Mouse (Mus musculus): ENCODE data around the gene Slc30a1.

Slc30a1 gene

DNA sequence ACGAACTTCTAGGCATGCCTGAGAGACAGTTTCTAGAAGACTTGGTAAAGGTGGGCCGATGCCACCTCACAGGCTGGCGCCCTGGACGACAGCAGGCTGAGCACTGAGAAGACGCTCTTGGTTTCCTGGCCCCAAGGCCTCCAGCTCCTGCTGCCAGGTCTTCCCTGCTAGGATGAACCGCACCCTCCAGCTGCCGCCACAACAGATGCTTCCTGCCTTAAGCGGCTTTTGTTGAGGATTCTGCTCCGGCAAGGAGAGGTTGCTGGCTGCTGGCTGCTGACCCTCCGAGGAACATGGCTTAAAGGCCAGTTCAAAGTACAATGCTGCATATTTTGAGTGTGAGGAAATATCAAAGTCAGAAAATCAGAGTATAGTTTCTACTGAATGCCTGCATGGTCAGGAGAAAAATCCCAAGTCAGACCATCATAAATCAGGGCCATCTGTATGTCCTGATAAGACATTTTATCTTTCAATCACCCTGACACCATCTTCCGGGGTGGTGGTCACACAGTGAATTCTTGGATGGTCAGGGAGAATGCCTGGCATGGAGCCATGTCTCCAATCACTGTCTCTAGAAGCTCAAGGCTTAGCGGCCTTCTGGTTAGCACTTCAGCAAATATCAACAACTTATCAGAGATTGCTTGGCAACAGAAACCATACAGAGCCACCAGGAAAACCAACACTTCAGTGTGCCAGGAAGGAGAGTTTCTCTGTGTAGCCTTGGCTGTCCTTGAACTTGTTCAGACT is 9.6 kb upstream of the Slc30a1 start:
- no peak for DNase-seq

DNA sequence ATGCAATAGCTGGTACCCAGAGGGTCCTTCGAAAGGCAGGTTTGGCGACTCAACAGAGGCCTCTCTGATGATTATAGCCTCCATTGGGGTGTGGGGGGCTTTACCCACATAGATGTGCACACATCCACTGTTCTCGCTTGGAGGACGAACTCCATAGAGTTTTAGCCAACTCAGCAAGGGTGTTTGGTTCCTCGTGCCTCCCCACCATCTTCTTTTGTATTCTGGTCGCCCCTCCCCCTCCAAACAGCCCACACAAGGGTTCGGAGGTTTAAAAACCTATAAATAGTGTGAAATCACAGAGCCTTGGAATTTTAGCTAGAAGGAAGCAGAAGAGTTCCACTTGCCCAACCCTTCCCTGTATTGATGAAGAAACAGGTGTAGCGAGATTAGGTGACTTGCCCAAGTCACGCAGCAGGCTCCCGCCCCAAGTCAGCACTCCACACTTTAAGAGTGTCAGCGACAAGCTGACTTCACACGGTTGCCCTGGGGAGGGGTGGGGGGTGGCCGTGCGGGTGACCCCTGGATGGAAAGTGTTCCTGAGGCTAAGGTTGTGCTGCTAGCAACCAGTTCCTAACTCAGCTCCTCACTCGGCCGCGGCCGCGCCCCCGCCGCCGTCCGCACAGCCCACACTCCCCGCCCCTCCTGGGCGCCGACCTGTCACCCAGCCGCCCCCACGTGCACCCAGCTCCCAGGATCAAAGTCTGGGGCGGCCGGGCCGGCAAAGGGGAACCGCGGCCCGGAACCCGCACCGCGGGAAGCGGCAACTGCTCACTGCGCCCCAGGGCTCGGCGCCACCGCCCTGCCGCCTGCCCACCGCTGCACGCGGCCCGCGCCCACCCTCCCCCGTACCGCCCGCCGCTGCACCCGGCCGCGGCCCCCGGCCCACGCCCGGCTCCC is 682 bp upstream of the Slc30a1 start:
- peak; percentile 9 for DNase-seq

DNA sequence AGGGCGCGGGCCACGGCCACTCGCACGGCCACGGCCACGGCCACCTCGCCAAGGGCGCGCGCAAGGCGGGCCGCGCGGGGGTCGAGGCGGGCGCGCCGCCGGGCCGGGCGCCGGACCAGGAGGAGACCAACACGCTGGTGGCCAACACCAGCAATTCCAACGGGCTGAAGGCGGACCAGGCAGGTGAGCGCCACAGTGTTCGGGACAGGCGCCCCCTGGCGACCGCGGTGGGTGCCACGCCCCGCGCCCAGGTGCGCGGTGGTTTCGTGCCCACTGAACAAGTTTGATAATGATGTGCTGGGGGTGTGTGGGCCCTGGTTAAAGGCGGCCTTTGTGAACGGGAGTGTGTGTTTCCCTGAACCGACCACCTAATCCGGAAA is 854 bp downstream of the Slc30a1 start:
- peak; percentile 85 for DNase-seq

DNA sequence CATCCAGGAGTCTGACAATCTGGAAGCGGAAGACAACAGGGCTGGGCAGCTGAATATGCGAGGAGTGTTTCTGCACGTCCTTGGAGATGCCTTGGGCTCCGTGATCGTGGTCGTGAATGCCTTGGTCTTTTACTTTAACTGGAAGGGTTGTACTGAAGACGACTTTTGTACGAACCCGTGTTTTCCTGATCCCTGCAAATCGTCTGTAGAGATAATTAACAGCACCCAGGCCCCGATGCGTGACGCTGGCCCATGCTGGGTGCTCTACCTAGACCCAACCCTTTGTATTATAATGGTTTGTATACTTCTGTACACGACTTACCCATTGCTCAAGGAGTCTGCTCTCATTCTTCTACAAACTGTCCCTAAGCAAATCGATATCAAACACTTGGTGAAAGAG is 2.3 kb downstream of the Slc30a1 start:
- no peak for DNase-seq

DNA sequence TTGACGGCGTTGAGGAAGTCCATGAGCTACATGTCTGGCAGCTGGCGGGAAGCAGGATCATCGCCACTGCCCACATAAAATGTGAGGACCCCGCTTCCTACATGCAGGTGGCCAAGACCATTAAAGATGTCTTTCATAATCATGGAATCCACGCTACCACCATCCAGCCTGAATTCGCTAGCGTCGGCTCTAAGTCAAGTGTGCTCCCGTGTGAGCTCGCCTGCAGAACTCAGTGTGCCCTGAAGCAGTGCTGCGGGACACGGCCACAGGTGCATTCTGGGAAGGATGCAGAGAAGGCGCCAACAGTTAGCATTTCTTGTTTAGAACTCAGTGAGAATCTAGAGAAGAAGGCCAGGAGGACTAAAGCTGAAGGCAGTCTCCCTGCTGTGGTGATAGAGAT is 2.7 kb downstream of the Slc30a1 start:
- DNase-seq: no peak

DNA sequence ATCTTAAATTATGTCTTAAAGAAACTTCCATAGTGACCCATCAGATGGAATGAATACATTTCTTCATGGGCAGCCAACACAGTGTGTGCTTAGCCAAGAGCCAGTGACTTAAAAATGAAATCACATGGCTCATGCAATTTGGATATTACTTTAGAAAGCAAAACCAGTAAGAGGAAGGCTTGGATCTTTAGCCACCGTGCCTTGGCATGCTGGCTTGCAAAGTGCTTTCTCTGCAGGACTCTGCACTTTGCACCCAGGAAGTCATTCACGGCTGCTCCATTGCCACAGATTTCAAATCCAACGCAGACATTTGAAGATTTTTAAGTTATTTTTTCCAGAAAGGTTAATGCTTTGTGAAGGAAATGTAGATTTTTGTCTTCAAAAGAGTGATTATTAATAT is 4.1 kb downstream of the Slc30a1 start:
- no peak for DNase-seq

DNA sequence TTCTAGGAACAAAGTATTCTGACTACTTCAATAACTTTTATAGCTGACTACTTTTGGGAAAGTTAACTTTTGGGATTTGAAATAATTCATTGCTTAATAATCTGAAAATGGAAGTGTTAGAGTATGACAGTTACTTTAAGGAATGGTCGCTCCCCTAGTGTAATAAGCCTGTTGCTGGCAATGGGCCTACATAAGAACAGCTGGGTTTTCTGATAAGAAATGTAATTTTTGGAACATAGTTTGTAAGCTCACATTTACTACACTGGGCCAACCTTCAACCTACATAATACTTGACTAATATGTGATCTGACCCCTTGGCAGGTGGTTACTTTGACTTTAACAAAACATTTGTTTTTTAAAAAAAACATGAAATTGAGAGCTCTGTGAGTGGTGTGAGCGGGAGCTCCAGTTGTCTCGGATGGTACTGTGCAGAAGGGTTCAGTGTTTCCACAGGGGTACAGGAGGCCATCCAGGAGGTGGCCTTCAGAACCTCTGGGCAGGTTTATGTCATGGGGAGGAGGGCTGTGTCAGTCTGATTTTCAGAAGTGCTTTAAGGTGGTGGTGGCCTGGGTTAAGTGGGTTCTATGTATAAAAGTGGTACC is 4.6 kb downstream of the Slc30a1 start:
- DNase-seq: no peak

DNA sequence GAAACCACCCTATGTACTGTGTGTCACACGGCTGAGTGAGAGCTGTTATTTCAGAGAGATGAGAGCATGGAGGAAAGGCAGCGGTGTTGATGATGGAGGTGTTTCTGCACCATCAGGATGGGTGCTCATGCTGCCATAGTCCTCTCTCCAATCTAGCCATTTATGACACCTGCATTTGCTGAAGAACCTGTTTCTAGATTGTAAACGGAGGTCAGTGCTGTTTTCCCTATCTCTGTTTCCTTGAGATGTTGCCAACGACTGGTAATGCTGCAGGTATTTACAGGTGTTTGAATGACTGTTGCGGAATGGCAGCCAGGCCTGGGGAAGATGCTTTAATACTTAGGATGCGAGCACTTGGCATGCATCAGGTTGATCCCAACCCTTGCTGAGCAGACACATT is 8.1 kb downstream of the Slc30a1 start:
- no peak for DNase-seq

DNA sequence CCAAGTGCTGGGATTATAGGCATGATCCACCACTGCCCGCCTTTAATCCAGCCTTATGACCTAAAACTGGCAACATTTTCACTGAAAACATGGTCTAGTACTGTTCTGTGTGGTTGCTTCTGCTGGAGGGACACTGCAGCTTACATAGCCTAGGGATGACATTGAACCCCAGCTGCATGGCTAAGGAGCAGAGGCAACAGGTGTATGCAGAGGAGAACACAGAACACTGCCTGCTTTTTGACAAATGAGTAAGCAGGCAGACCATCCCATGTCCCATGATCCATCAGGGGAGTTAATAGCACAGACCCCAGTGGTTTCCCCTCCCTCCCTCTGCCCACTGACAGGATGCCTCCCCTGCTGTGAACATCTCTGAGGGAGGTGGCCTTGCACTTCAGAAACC is 9.0 kb downstream of the Slc30a1 start:
- no peak for DNase-seq

DNA sequence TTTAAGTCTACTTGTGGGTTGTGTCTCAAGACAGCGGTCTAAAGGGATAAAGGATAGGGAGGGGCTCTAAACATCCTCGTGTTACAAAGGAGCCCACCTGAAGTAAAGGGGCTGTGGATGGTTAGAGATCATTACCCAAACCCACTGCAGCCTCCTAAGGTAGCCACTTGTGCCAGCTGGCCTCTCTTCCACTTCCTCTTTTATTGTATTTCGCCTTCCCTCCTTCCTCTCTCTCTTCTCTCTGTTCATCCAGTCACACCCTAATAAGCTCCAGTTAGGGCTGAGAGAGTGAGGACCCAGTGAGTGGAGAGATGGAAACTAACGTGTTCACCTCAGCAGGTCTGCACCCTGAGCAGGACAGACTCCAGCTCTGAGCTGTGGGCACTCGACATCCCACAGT is 10.3 kb downstream of the Slc30a1 start:
- DNase-seq: no peak

DNA sequence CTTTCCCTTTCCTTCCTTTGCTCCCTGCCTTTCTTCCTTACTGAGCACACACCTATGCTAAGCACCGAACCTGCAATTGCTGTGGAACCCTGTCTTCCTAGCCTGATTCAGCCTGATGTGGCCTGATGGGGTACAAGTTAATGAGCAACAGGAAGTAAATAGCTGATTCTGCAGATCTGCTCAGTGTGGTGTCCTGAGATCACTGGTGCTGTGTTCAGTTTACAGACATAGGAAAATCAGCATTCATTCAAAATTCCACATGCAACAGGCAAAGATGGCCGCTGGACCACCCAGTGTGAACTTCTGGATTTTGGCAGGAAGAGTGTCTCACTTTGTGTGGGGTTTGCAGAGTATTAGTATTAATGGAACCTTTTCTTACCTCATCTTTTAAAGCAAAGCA is 12.8 kb downstream of the Slc30a1 start:
- no peak for DNase-seq

DNA sequence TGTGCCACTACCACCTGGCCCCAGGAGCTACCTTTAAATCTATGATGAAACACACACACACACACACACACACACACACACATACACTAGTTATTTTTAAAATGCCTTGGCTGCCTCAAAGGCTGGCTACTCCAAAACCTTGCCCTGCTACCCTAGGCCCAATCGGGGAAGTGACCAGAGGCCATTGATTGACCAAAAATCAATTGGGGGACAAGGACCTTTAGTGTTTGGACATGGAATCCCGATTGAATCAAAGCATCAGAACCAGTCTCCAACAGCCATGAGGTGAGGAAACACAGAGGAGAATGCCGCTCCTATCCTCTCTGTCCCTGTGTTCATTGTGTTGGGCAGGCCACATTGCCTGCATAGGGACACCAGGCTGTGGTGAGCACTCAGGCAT is 15.1 kb downstream of the Slc30a1 start:
- DNase-seq: no peak

DNA sequence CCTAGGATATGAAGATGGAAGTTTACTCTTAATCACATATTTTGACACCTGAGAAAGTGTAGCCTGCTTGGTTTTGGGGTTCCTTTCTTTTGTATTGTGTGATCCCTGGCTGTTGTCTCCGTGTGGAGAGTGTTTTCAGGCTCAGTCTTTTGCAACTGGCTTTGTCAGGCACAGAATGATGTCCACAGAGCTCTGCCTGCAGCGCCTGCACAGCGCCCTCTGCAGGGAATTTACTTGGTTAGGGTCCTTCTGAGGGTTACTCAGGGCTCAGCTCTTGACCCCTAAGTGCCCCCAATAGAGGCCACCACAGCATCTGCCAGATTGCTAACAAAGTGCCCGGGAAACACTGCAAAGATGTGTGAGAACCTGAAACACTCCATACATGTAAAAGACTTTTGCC is 18.9 kb downstream of the Slc30a1 start:
- DNase-seq: no peak

DNA sequence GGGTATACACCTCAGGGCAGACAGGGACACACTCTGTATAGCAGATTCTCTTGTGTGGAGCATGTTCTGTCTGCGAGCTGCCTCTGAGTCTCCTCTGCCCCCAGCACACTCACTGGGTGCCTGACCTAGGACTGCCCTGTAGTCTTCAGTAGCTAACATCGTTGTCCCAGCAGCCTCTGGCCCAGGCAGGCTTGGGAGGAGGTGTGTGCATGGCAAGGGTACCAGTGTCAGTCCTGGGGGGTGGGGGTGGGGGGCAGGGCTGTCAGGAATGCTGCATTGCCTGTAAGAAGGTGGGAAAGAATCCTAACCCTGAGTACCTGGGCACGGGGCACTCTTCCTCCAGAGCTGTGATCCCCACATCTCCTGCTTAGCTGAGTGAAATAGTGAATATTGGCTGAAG is 20.1 kb downstream of the Slc30a1 start:
- no peak for DNase-seq

DNA sequence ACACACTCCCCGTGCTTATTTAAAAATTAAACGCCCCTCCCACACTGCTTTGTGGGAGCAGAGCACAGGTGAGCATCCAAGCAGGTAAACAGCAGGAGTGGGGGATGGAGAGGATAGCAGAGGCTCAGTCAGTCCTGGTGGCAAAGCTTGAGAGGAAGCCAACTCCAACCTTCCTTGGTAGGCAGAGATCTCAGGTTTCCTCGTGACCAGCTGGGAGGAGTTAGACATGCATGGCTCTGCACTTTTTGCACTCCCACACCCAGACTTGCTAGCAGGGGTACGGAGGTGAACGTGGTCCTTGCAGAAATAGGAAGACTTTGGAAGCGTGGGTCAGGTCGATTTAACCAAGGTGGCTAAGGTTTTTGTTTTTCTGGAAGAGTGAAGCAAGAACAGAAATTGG is 21.8 kb downstream of the Slc30a1 start:
- no peak for DNase-seq

DNA sequence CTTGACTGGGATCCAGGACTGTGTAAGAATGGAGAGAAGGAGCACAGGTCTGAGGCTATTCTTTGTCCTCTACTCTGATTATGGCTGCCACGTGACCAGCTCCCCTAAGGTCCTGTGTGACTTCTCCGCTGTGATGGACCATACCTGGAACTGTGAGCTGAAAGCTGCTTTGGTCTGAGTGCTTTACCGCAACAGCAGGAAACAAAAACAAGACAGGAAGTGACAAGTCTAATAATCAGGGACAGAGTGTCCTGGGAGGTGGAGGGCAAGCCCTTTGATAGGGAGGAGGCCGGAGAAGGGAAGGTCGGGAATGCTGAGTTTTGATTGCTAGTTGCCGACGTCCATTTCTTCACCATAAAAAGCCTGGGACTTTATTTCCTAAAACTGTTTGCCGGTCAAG is 22.5 kb downstream of the Slc30a1 start:
- DNase-seq: no peak

DNA sequence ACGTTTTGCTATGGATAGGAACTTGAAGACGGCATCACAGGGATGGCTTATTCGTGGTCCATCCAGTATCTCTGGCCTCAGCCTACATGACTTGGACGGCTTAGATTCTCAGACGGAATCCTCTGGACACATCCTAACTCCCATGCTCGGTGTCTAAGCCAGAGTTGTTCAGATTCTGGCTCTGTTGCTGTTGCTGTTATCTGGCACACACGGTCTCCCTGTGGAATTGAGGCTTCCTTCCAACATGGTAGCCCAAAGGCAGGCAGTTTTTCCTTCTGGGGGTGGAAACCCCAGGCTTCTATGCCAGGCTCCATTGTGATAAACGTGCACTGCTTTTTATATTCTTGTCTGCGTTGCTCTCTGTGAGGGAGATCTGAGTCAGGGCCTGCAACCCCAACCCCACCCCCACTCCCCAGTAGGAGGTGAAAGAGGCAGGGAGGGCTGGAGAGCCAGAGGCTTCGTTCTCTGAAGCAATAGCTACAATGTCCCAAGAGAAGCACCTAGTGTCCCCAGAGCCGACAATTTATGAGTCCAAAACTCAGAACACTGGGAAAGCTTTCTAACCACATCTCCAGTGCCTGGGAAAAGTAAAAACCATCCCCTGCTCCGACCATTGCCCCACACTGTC is 23.4 kb downstream of the Slc30a1 start:
- no peak for DNase-seq

DNA sequence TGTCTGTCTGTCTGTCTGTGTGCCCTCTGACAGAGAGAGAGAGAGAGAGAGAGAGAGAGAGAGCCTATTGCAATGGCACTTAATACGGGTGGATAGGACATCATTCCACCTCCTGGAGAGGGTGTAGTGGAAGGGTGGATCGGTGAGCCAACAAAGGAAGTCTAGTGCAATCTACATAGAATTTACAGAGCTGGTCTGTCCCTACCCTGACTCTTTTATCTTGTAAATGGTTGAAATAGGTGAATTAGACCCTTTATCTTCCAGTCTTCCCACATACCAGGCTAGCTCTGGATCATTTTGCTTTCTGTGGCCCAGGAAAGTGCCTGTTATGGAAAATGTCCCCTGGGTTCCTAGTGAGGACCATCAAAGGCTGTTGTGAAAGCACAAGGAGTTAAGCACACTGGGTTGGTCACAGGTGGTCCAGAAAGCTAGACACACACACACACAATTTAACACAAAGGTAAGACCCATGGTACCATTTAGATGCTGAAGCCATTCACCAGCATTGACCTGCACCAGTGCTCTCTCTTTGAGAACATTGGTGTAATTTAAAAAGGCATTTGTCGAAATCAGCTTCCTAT is 24.0 kb downstream of the Slc30a1 start:
- no peak for DNase-seq

DNA sequence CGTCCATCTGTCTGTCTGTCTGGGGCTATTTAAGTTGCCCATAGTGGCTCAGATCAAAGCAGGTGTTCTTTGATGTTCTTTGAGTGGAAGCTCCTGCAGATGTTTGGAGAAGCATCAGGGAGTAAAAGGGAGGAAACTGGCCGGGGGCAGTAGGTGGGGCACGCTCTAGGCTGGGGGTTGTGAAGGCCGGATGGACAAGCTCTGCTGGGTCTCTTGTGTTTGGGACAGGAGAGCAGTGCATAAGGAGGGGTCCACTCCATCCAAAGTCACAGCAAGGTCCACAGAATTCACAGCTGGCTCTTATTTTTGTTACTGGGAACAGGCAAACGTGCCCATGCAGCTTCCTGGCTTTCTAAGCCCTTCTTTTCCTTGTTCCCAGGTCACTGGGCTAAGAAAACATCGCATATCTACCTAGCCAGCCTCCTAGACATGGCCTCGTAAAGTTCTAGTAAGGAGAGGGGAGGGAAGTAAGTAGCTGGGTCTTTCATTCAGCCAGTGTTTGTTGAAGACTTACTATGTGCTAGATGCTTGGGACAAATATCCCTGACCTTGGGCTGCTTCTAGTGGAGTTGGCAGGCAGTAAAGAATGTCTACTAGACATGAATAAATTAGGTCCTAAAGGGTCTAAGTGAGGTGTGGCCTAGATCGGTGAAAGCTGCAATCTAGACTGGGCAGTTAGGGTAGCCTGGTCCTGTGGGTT is 25.9 kb downstream of the Slc30a1 start:
- no peak for DNase-seq

DNA sequence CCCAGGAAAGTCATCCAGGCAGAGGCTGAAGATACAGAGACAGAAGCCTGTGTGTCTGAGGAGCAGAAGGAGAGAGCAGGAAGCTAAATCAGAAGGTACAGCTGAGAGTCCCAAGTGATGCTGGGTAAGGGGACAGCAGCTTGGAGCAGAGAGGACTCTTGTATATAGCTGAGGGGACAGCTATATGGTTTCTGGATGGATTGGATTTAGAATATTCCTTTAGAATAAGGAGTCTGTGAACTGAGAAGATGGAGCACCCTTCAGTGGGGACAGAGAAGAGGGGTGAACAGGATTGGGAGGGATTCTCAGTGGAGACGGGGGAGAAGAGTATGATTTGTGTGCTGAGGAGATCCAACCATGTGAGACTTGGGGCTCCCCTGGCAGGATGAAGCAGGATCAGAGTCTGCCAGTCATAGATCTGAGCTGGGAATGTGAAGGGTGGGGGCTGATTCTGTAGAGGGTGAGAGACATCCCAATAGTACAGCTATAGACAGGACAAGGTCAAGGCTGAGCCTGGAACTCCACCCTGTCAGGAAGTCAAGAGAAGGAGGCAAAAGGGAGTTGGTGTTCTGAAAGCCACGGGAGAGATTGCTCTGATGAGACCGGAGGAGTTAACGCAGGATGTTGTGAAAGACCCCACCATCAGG is 26.5 kb downstream of the Slc30a1 start:
- DNase-seq: no peak

DNA sequence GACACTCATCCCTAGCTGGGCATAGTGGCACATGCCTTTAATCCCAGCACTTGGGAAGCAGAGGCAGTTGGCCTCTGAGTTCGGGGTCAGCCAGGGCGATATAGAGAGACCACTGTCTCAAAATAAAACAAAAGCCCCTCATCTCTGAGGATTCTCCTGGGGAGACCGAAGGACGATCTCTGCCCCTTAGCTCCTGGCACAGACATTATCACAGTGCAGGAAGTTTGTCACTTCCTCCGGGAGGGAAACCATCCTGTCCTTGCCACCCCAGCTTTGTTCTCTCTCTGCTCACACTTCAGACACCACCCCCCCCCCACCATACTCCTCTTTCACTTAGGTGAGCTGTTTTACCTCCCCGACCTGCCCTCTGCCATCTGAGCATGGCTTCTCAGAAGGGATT is 37.1 kb downstream of the Slc30a1 start:
- no peak for DNase-seq

DNA sequence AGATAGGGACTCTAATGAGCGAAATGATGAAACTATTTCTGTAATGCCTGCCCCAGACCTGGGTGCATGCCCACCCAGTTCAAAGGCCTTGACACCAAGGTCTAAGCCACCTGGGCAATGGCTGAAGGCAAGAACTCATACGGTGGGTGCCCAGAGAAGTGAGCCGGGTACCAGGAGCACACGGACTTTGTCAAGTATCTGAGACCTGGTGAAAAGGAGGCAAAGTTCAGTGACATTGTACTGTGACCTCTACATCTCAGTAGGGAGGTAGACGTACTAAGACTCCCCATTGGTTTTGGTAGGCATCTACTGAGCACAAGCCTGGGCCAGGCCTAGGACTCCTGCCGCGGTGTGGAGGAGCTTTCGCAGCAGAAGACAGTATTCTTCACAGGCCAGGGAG is 38.8 kb downstream of the Slc30a1 start:
- DNase-seq: no peak

All from thymus, postnatal 25 days (tissue).